Comparison of ENCODE assay signal across 10 mouse cellular contexts in genomic region chr13:43132859-43133258, GRCm38 (mm10). TPM values are rescaled to one million over a fixed set of nuclear protein-coding genes. Genes with fewer than 3 reads are reported as not detected.
DNase-seq lines count a peak whose midpoint lies in the region; ATAC-seq and TF ChIP-seq lines count a peak whose summit lies in the region.
"Had no signal": no experiment of that assay in that cellular context is flagged by ENCODE, and none has a peak within 500 bp of the region (broad histone marks: within the 10 kb centered on the region; RNA-seq: fewer than 3 reads in every experiment).

No protein-coding gene starts in this region.

- no peaks in the 10 kb centered on the region for H3K27me3 ChIP-seq in lung, embryonic 16.5 days (ENCODE audit: control insufficient read depth, insufficient read depth, low read depth, low read length)
- no peaks in the 10 kb centered on the region for H3K27me3 ChIP-seq in heart, embryonic 16.5 days (ENCODE audit: control insufficient read depth, insufficient read depth, low read length)
- H3K27me3 ChIP-seq in kidney, adult 2 months (replicated peaks; ENCODE audit: control insufficient read depth, insufficient read depth, low read length) = no peaks in the 10 kb centered on the region
- H3K27me3 ChIP-seq: limb, embryonic 15.5 days had no signal

- TF ChIP-seq CTCF in kidney, adult 2 months (conservative IDR thresholded peaks at IDR 0.05; ENCODE audit: insufficient read depth, insufficient read length, low read depth, low read length) = no peak

- H3K4me2 ChIP-seq in lung, embryonic 16.5 days (ENCODE audit: low read depth, low read length) = no peak overlapping the region
- no peak overlapping the region for H3K4me2 ChIP-seq in heart, embryonic 16.5 days (ENCODE audit: low read depth, low read length)
- H3K4me2 ChIP-seq: limb, embryonic 15.5 days had no signal

- H3K9me3 ChIP-seq in lung, embryonic 16.5 days (ENCODE audit: control insufficient read depth, low read length) = no peaks in the 10 kb centered on the region
- H3K9me3 ChIP-seq in heart, embryonic 16.5 days (replicated peaks; ENCODE audit: control insufficient read depth, low read length) = no peaks in the 10 kb centered on the region
- H3K9me3 ChIP-seq: limb, embryonic 15.5 days had no signal

- peaks cover 28% of the 10 kb centered on the region for H3K4me1 ChIP-seq in lung, embryonic 16.5 days (replicated peaks; ENCODE audit: control insufficient read depth, insufficient read depth, low read length)
- peaks cover 43% of the 10 kb centered on the region for H3K4me1 ChIP-seq in heart, embryonic 16.5 days (ENCODE audit: control insufficient read depth, insufficient read depth, low read length)
- peaks cover 10% of the 10 kb centered on the region for H3K4me1 ChIP-seq in kidney, adult 2 months (ENCODE audit: control insufficient read depth, insufficient read depth, low read length)
- H3K4me1 ChIP-seq: megakaryocyte, embryonic 14.5 days had no signal

- no peak overlapping the region for H3K4me3 ChIP-seq in lung, embryonic 16.5 days (ENCODE audit: low read length)
- no peak overlapping the region for H3K4me3 ChIP-seq in heart, embryonic 16.5 days (ENCODE audit: low read length)
- H3K4me3 ChIP-seq in kidney, adult 2 months (ENCODE audit: insufficient read depth, low read depth, low read length) = no peak overlapping the region
- H3K4me3 ChIP-seq: limb, embryonic 15.5 days; megakaryocyte, embryonic 14.5 days had no signal

- no peak for ATAC-seq in lung, embryonic 16.5 days (ENCODE audit: low read depth)
- ATAC-seq in heart, embryonic 16.5 days (replicated peaks; ENCODE audit: extremely low read depth, insufficient read depth, low FRiP score) = no peak

- no peak for TF ChIP-seq POLR2A in kidney, adult 2 months (IDR thresholded peaks at IDR 0.05; ENCODE audit: low read depth, low read length)

- no peaks in the 10 kb centered on the region for H3K36me3 ChIP-seq in lung, embryonic 16.5 days (ENCODE audit: control insufficient read depth, insufficient read depth, low read length)
- no peaks in the 10 kb centered on the region for H3K36me3 ChIP-seq in heart, embryonic 16.5 days (ENCODE audit: control insufficient read depth, insufficient read depth)
- H3K36me3 ChIP-seq in kidney, adult 2 months (ENCODE audit: control insufficient read depth, insufficient read depth, low read length) = no peaks in the 10 kb centered on the region
- H3K36me3 ChIP-seq: limb, embryonic 15.5 days had no signal

- DNase-seq in lung, postnatal 25 days (ENCODE audit: low spot score) = no peak
- DNase-seq in kidney, adult 2 months = peak; percentile 72
- peak; percentile 24 for DNase-seq in retina, embryonic 14.5 days (ENCODE audit: low spot score)
- no peak for DNase-seq in adipocyte (ENCODE audit: low spot score)
- no peak for DNase-seq in left cerebral cortex, adult 18-20 months (ENCODE audit: low spot score in 2 of 2)
- DNase-seq: cerebellum, adult 18-20 months had no signal

- WGBS in lung, embryonic 16.5 days = 50% methylated on average over 9 of the region's 9 CpGs
- 54% methylated on average over 9 of the region's 9 CpGs for WGBS in heart, embryonic 16.5 days
- WGBS in kidney, adult 2 months = 46% methylated on average over 9 of the region's 9 CpGs

- H3K27ac ChIP-seq in lung, embryonic 16.5 days (ENCODE audit: low read length) = peak overlapping the region; percentile 85
- peak overlapping the region; percentile 97 for H3K27ac ChIP-seq in heart, embryonic 16.5 days (ENCODE audit: low read length)
- H3K27ac ChIP-seq in kidney, adult 2 months (ENCODE audit: insufficient read depth, low read depth, low read length) = no peak overlapping the region
- H3K27ac ChIP-seq: limb, embryonic 15.5 days had no signal

- H3K9ac ChIP-seq in lung, embryonic 16.5 days (ENCODE audit: low read length) = 0 out of 2 replicates have a peak overlapping the region, but pooled peaks have one; percentile 9
- H3K9ac ChIP-seq in heart, embryonic 16.5 days (ENCODE audit: low read length) = no peak overlapping the region
- H3K9ac ChIP-seq: limb, embryonic 15.5 days had no signal

RNA-seq across cellular contexts. Expression of gene Tbc1d7, which starts 38.4 kb away (rescaled TPM):
- polyA plus RNA-seq in lung, embryonic 16.5 days (2015; fragmentation: Nextera tagmentation; extraction: Ambion mirVana) = 44.4 and 47.3 TPM in 2 replicates
- polyA plus RNA-seq in heart, embryonic 16.5 days (2015; fragmentation: Nextera tagmentation; extraction: Ambion mirVana) = 57.7 and 57.8 TPM in 2 replicates
- polyA plus RNA-seq in kidney, adult 2 months (2012; rRNA removed) = 26.3 and 33.7 TPM in 2 replicates
- 10 to 100 TPM; 27.6 to 28.2 TPM for total RNA-seq in left cerebral cortex, adult 18-20 months (2021)

Comparison
In these comparisons a context has a peak if more than half of its experiments do, and no peak if none do; other contexts are left out.
1. DNase-seq: peak in kidney, adult 2 months (single experiment) and retina, embryonic 14.5 days (single experiment); none in lung, postnatal 25 days (single experiment), adipocyte (single experiment) and left cerebral cortex, adult 18-20 months (0 of 2).